Mouse (Mus musculus) myocyte (in vitro differentiated cells): ENCODE measurements around the gene Vasn. TPM values are rescaled to one million over a fixed set of nuclear protein-coding genes. Genes with fewer than 3 reads are reported as not detected.

Source experiments
- H3K27me3 ChIP-seq: one replicate; pipeline ENCODE4 v1.6.1; 2011; ENCODE audit not compliant: control insufficient read depth, insufficient read depth, insufficient read length
- H3K36me3 ChIP-seq: one replicate; pipeline ENCODE4 v1.6.1; 2011; ENCODE audit not compliant: control insufficient read depth, insufficient read depth
- H3K4me2 ChIP-seq: one replicate; pipeline ENCODE4 v1.6.1; 2011; ENCODE audit warnings: low read depth, control low read depth
- H3K4me3 ChIP-seq: one replicate; pipeline ENCODE4 v1.5.1; 2011; ENCODE audit warnings: mild to moderate bottlenecking, control low read depth, moderate library complexity
- H3K79me2 ChIP-seq: one replicate; pipeline ENCODE4 v1.6.1; 2011; ENCODE audit not compliant: control insufficient read depth, insufficient read depth
- H3ac ChIP-seq: one replicate; pipeline ENCODE4 v1.6.1; 2011; ENCODE audit not compliant: control insufficient read depth, insufficient read length
- CEBPB ChIP-seq: IDR thresholded peaks from 2 replicates; pipeline ENCODE4 v1.6.1; 2011; ENCODE audit warnings: mild to moderate bottlenecking, moderate library complexity; ENCODE audit not compliant: poor library complexity, insufficient read depth, severe bottlenecking
- E2F4 ChIP-seq: IDR thresholded peaks from one replicate; pipeline ENCODE4 v1.6.1; 2011; ENCODE audit warnings: mild to moderate bottlenecking, control low read depth, moderate library complexity; ENCODE audit not compliant: insufficient read depth
- MAX ChIP-seq: IDR thresholded peaks from one replicate; pipeline ENCODE4 v1.6.1; 2011; ENCODE audit warnings: low read depth, mild to moderate bottlenecking, control low read depth
- MYOD1 ChIP-seq, 3 experiments: IDR thresholded peaks; one replicate each; pipeline ENCODE4 v1.6.1; 2011; ENCODE audit warnings: control low read depth in 2 of 3, low read depth in 2 of 3, mild to moderate bottlenecking in 2 of 3, moderate library complexity in 1 of 3; ENCODE audit not compliant: insufficient read length in 2 of 3, control insufficient read depth in 1 of 3
- MYOG ChIP-seq, 3 experiments: IDR thresholded peaks; one replicate each; pipeline ENCODE4 v1.6.1; 2011; ENCODE audit warnings: control low read depth in 2 of 3, low read depth in 2 of 3, mild to moderate bottlenecking in 2 of 3; ENCODE audit not compliant: insufficient read length in 2 of 3, control insufficient read depth in 1 of 3, insufficient read depth in 1 of 3
- POLR2A ChIP-seq: IDR thresholded peaks from one replicate; pipeline ENCODE4 v1.6.1; 2011; ENCODE audit warnings: low read depth, mild to moderate bottlenecking, control low read depth, moderate library complexity; ENCODE audit not compliant: insufficient read length
- POLR2AphosphoS2 ChIP-seq: IDR thresholded peaks from one replicate; pipeline ENCODE4 v1.6.1; 2011; ENCODE audit warnings: low read depth, control low read depth; ENCODE audit not compliant: insufficient read length
- REST ChIP-seq: IDR thresholded peaks from one replicate; pipeline ENCODE4 v1.6.1; 2011; ENCODE audit warnings: mild to moderate bottlenecking, control low read depth, moderate library complexity; ENCODE audit not compliant: insufficient read depth, insufficient read length
- SRF ChIP-seq: IDR thresholded peaks from one replicate; pipeline ENCODE4 v1.6.1; 2011; ENCODE audit warnings: low read depth; ENCODE audit not compliant: control insufficient read depth, insufficient read length
- TCF12 ChIP-seq: IDR thresholded peaks from one replicate; pipeline ENCODE4 v1.6.1; 2011; ENCODE audit warnings: mild to moderate bottlenecking, control low read depth; ENCODE audit not compliant: poor library complexity, insufficient read depth, severe bottlenecking
- TCF3 ChIP-seq: IDR thresholded peaks from one replicate; pipeline ENCODE4 v1.6.1; 2011; ENCODE audit warnings: low read depth, control low read depth; ENCODE audit not compliant: insufficient read length
- USF1 ChIP-seq: IDR thresholded peaks from one replicate; pipeline ENCODE4 v1.6.1; 2011; ENCODE audit warnings: low read depth, mild to moderate bottlenecking, control low read depth, moderate library complexity
- polyA plus RNA-seq: library from polyadenylated mRNA; unstranded; fragments of >200 nt; fragmentation: generic; extraction: Trizol; gene quantifications from one replicate; pipeline ENCODE4 v1.2.1, GENCODE M21; 2012; ENCODE audit warnings: missing spikeins

Vasn gene
- polyA plus RNA-seq, 1 experiment = 34.7 TPM

DNA sequence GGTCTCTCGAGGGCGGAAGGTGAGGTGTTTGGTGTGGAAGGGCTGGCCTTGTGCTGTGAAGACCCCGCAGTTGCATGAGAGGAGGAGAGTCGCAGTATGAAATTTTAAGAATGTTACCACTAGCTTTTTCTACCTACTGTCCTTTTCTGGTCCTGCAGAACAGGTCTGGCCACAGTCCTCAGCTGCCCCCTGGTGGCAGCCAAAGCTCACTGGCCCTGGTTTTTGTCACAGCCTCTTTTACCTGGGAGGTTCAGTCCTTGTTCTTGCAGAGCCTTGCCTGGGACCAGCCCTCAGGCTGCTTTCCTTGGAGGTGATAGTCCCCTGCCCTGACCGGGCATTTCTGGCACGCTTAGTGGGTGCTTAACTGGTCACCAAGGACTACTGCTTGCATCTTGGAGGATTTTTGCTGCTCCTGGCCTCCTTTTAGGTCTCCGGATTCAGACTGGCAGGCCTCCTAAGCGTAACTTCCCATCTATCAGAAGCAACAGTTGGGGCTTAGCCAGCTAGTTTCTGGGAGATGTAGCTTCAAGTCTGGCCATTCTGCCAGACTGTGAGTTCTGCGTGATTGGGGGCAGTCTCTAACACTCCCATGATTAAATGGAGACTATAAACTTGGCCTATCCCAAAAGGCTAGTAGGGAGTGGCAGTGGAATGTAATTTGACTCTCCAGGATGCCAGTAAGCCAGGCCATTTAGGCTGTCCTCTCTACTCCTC is 31.8 kb upstream of the Vasn start:
- Histone ChIP-seq H3K79me2 (peaks cover 58% of the 10 kb centered on the region), H3K36me3 (peaks cover 21% of the 10 kb centered on the region), H3K4me3 (no peak overlapping the region), H3K27me3 (no peaks in the 10 kb centered on the region), H3K4me2 (peak overlapping the region; percentile 60), H3ac (no peak overlapping the region)
- no peak for TF ChIP-seq MYOD1 (IDR thresholded peaks at IDR 0.05; ENCODE audit: control insufficient read depth in 1 of 3, insufficient read length in 2 of 3, low read depth in 2 of 3)
- TF ChIP-seq REST = no peak
- no peak for TF ChIP-seq POLR2A
- TF ChIP-seq TCF12 = no peak
- TF ChIP-seq TCF3 = no peak
- no peak for TF ChIP-seq E2F4
- no peak for TF ChIP-seq CEBPB
- TF ChIP-seq MAX = no peak
- no peak for TF ChIP-seq USF1

DNA sequence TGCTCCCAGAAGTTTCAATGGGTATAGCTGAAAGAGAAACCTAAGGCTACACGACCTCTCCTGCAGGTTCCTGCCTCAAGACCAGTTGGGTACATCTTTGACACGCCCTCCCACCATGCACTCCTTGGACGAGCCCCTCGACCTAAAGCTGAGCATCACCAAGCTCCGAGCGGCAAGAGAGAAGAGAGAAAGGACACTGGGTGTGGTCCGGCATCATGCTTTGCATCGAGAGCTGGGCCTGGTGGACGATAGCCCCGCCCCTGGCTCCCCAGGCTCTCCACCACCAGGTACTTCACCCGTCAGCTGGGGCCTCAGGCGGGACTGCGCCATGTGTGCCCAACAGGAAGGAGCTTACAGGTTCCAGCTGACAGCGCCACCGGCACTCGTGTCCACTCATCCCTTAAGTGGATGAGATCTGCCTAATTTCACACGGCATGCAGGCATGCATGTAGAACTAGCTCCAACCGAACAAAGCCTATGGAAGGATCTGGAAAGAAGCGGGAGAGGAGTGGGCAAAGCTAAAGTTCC is 31.1 kb upstream of the Vasn start:
- H3ac ChIP-seq = no peak overlapping the region
- peaks cover 21% of the 10 kb centered on the region for H3K36me3 ChIP-seq
- H3K4me2 ChIP-seq = peak overlapping the region; percentile 60
- no peak overlapping the region for H3K4me3 ChIP-seq
- peaks cover 52% of the 10 kb centered on the region for H3K79me2 ChIP-seq
- H3K27me3 ChIP-seq = no peaks in the 10 kb centered on the region
- TF ChIP-seq E2F4 (no peak), TCF12 (no peak), SRF (no peak), MAX (no peak), POLR2A (no peak), REST (no peak), TCF3 (no peak)

DNA sequence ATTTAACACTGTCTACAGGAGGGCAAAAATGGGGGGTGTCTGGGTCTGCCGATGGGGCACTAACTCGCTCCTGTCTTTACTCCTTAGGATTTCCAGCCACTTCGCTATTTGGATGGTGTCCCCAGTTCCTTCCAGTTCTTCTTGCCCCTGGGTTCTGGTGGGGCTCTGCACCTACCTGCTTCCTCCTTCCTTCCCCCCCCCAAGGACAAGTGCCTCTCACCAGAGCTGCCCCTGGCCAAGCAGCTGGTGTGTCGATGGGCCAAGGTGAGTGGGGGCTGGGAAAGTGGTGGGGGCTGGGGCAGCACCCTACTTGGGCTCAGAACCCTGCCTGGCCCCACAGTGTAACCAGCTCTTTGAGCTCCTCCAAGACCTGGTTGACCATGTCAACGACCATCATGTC is 28.5 kb upstream of the Vasn start:
- Histone ChIP-seq H3K4me3 (no peak overlapping the region), H3K79me2 (peaks cover 27% of the 10 kb centered on the region), H3ac (no peak overlapping the region), H3K4me2 (no peak overlapping the region), H3K27me3 (no peaks in the 10 kb centered on the region), H3K36me3 (peaks cover 24% of the 10 kb centered on the region)
- TF ChIP-seq POLR2A = no peak
- no peak for TF ChIP-seq POLR2AphosphoS2
- TF ChIP-seq MAX = no peak
- no peak for TF ChIP-seq SRF
- no peak for TF ChIP-seq REST
- no peak for TF ChIP-seq E2F4
- TF ChIP-seq USF1 = no peak
- TF ChIP-seq TCF3 = no peak
- no peak for TF ChIP-seq TCF12
- no peak for TF ChIP-seq MYOD1 (IDR thresholded peaks at IDR 0.05; ENCODE audit: control insufficient read depth in 1 of 3, insufficient read length in 2 of 3, low read depth in 2 of 3)
- TF ChIP-seq MYOG (IDR thresholded peaks at IDR 0.05; ENCODE audit: control insufficient read depth in 1 of 3, insufficient read depth in 1 of 3, insufficient read length in 2 of 3, low read depth in 2 of 3) = no peak
- TF ChIP-seq CEBPB = no peak

DNA sequence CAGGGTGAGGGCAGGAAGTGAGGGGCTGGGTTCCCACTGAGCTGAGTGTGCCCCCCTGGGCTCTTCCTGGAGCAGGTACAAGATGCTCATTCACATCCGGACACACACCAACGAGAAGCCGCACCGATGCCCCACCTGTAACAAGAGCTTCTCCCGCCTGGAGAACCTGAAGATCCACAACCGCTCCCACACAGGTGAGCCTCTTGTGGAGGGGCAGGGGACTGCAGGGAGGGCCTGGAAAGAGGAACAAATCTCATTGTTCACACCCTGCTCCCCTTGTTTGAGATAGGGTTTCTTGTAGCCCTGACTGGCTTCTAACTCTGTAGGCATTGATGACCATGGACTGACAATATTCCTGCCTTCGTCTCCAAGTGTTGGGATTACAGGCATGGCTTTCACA is 28.1 kb upstream of the Vasn start:
- H3K4me2 ChIP-seq = no peak overlapping the region
- no peak overlapping the region for H3ac ChIP-seq
- peaks cover 24% of the 10 kb centered on the region for H3K36me3 ChIP-seq
- H3K27me3 ChIP-seq = no peaks in the 10 kb centered on the region
- H3K79me2 ChIP-seq = peaks cover 22% of the 10 kb centered on the region
- no peak for TF ChIP-seq E2F4
- TF ChIP-seq MYOG (IDR thresholded peaks at IDR 0.05; ENCODE audit: control insufficient read depth in 1 of 3, insufficient read depth in 1 of 3, insufficient read length in 2 of 3, low read depth in 2 of 3) = no peak
- no peak for TF ChIP-seq REST
- TF ChIP-seq USF1 = no peak
- no peak for TF ChIP-seq MYOD1 (IDR thresholded peaks at IDR 0.05; ENCODE audit: control insufficient read depth in 1 of 3, insufficient read length in 2 of 3, low read depth in 2 of 3)
- TF ChIP-seq TCF3 = no peak
- no peak for TF ChIP-seq POLR2AphosphoS2
- TF ChIP-seq TCF12 = no peak
- no peak for TF ChIP-seq CEBPB
- TF ChIP-seq POLR2A = no peak
- TF ChIP-seq MAX = no peak
- TF ChIP-seq SRF = no peak
- no peak overlapping the region for H3K4me3 ChIP-seq

DNA sequence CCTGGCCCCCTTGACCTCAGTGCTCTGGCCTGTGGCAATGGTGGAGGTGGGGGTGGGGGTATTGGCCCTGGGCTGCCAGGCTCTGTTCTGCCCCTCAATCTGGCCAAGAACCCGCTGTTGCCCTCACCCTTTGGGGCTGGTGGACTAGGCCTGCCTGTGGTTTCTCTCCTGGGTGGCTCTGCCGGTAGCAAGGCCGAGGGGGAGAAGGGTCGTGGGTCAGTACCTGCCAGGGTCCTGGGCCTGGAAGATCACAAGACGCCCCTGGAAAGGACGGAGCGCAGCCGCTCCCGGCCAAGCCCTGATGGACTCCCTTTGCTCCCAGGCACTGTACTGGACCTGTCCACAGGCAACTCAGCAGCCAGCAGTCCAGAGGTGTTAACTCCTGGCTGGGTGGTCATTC is 26.0 kb upstream of the Vasn start:
- TF ChIP-seq SRF (no peak), POLR2A (peak; percentile 21)
- Histone ChIP-seq H3K4me3 (no peak overlapping the region), H3K79me2 (peaks cover 9% of the 10 kb centered on the region), H3K27me3 (no peaks in the 10 kb centered on the region), H3K36me3 (peaks cover 23% of the 10 kb centered on the region), H3ac (no peak overlapping the region), H3K4me2 (no peak overlapping the region)
